Mouse (Mus musculus) heart, postnatal 4 days (tissue): ENCODE measurements around the gene Tigd3. TPM values are rescaled to one million over a fixed set of nuclear protein-coding genes. Genes with fewer than 3 reads are reported as not detected.
A peak's percentile ranks its signal among the peaks of the same experiment; 100 is the strongest.

Source experiments
- DNase-seq: peaks from one replicate; pipeline ENCODE4 v3.0.0; 2021
- total RNA-seq, 2 experiments: library from RNA; stranded (reverse); gene quantifications; 2 replicates each; pipeline ENCODE4 v1.2.3; 2021

Tigd3 gene
- total RNA-seq, 2 experiments from 2014 or later, result 2.0 TPM

DNA sequence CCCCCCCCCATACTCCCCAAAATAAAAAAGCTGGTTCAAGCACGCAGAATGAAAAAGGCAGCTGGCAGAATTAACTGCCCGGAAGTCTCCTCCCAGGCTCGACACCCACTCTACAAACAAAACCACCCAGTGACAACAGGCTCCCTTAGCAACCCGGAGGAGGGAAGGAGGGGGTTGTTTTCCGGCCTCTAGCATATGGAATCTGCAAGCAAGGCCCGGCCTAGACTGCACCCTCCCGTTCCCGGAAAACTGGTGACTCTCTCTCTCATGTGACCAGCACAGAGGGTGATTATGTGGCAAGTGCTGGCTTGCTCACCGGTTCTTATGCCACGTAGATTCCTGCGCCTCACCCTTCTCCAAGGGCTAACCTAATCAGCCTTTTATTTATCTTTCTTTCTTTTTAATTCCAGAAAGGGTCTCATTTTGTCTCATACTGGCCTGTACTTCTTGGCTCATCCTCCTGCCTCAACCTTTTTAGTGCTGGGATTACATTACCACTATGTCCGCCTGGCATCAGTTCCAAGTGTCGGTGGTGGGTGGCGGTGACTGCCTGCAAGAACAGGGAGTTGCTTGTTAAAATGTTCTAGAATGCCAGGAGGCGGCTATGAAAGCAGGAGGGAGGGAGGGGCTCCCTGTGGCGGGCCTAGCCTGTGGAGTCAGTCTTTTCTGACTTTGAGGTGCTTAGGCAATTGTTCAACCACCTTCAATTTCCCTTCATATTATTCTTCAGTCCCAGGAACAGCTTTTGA is 47.2 kb downstream of the Tigd3 start:
- peak; percentile 90 for DNase-seq

DNA sequence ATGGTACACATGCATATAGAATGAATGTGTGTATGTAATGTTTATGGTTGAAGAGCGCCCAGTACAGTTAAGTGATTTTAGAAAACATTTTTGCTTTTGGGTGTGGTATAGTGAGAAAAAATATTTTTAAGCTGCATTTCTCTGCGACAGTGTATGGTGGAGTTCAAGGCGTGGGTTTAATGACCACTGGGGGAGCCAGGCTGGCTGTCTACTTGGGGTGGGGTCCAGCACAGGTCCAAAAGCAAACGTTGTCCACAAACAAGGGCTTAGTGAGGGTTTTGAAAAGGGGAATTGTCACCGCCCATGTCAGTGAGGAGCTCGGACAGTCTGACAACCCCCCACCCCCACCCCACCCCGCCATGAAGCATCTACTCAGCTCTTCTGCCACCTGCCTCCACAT is 47.8 kb downstream of the Tigd3 start:
- DNase-seq, result peak; percentile 52

DNA sequence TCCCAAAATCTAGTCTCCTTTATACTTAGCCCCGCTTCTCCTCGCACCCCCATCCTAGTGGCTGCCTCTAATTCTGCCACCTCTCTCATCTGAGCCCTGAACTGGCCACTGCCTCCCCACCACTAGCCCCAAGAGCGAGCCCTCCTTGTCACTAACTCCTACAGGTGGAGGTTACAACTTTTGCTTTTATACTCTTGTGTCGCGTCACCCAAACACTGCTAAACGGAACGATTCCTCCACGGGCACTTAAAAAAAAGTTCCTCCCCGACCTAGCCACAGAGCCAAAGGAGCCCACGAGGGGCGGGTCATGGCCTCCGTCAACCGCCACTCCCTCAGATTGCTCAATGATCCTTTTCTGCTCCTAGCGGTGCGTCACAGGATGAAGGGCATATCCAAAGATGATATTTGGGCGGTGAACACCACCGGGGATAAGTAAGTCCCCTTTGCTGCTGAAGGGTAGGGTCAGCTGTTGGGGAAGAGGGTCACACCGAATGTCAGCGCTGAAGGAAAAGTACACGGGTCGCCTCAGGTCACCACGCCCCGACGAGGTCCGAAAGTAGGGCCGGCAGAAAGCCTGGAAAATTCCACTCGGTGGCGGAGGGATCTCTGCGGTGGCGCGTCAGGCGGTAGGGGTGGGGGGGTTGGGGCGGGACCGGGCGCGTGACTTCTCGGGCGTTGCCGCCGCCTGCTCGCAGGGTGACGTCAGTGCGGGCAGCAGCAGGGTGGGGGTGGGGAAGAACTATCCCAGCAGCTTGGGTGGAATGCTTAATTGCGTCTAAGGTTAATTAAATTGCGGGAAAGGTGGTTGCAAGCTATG is 48.4 kb downstream of the Tigd3 start:
- peak; percentile 98 for DNase-seq

GRCm38 (mm10) chr19:5844831-5845318 is 49.1 kb downstream of the Tigd3 start:
- DNase-seq, result peak; percentile 43

GRCm38 (mm10) chr19:5843781-5844691 is 49.9 kb downstream of the Tigd3 start:
- DNase-seq, result peak; percentile 51

DNA sequence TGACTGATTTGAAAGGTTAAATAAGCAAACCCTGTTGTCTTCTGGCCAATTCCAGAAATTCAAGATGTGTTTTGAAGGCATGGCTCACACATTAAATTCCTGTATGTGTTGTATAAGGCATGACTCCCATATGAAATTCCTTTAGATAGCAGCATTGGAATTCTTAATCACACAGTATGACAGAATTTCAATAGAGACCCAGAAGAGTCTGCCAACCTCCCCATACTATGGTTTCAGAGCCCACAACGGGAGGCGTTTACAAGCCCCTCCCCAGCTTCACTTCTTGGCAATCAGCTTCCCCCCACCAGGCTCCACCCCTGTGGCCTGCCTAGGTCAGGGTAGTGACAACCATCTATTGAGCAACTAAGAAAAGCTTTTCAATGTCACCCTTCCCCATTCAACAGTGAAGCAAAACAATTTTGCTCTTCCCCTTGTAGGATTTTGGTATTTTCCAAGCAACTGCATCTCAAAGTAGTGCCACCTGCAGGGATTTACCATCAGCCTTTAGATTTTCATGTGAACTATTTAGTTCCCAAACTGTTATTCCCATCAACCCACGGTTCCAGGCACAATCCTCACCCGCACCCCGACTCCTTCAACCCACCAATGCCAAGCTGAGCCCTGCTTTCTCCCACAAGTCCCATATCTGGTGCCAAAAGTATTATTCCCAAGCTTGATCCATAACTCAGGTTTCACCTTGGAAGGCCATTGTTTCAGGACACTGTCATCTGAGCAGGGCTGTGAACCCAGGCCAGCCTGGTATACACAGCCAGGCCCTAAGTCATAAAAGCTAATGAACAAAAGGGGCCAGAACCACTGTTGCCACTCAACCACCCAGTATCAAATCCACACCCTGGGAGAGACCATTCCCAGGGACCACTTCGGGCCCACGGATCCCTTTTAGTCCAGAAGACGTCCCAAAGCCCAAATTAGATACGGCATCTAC is 50.9 kb downstream of the Tigd3 start:
- DNase-seq, result peak; percentile 51

- DNase-seq, result no peak
Measured at GRCm38 (mm10) chr19:5841999-5842784, 51.8 kb downstream of the Tigd3 start.

DNA sequence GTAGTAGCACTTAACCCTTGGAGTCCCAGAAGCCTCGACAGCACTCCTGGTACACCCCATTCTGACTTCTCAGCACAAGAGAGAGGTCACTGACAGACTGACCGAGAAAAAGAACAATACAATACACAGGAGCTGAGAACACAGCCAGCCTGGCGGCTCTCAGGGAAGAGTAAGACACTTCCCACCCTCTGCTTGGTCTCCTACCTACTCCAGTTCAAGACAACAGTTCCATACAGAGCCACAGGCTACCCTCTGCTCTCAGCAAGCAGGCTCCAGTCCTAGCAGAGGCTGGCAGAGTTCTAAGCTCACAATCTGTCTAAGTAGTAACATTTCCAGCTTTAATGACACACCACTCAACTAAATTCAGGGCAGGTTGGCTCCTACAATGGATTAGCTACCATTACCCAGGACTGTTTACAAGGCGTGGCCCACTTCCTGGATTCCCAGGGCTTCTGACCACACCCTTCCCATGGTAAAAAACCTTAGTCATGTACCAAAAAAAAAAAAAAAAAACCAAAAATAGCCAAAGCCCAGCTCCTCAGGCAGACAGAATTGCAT is 52.5 kb downstream of the Tigd3 start:
- DNase-seq, result no peak

Other genes starting within 250 kb of the Tigd3 start
- 10 to 100 TPM; 40.2 to 42.2 TPM for gene Sipa1, start 230.4 kb downstream of the Tigd3 start, total RNA-seq
- gene Map3k11, start 205.4 kb downstream of the Tigd3 start, total RNA-seq, result 10 to 100 TPM; 39.8 to 40.0 TPM
- 10 to 100 TPM; 42.5 to 42.7 TPM for gene Pcnx3, start 205.2 kb downstream of the Tigd3 start, total RNA-seq
- not detected for gene Kcnk7, start 189.8 kb downstream of the Tigd3 start, total RNA-seq
- gene Ehbp1l1, start 167.8 kb downstream of the Tigd3 start, total RNA-seq, result 100 to 1,000 TPM; 179 to 191 TPM
- 10 to 100 TPM; 48.3 to 49.0 TPM for gene Fam89b, start 164.5 kb downstream of the Tigd3 start, total RNA-seq
- 10 to 100 TPM; 78.7 to 79.6 TPM for gene Ltbp3, start 153.2 kb downstream of the Tigd3 start, total RNA-seq
- 10 to 100 TPM; 60.6 to 69.0 TPM for gene Scyl1, start 122.7 kb downstream of the Tigd3 start, total RNA-seq
- 10 to 100 TPM; 18.6 to 20.9 TPM for gene Frmd8, start 18.9 kb downstream of the Tigd3 start, total RNA-seq
- gene Slc25a45, start 16.3 kb downstream of the Tigd3 start, total RNA-seq, result 1 to 10 TPM; 5.4 to 6.2 TPM
- gene Dpf2, start 18.9 kb upstream of the Tigd3 start, total RNA-seq, result 100 to 1,000 TPM; 111 to 119 TPM
- gene Cdc42ep2, start 30.7 kb upstream of the Tigd3 start, total RNA-seq, result 10 to 100 TPM; 14.2 to 14.7 TPM
- 10 to 100 TPM; 32.9 to 37.1 TPM for gene Pola2, start 70.1 kb upstream of the Tigd3 start, total RNA-seq
- not detected for gene Slc22a20, start 92.0 kb upstream of the Tigd3 start, total RNA-seq
- gene Capn1, start 121.7 kb upstream of the Tigd3 start, total RNA-seq, result 10 to 100 TPM; 27.4 to 29.1 TPM
- gene Syvn1, start 152.4 kb upstream of the Tigd3 start, total RNA-seq, result 10 to 100 TPM; 16.2 to 16.4 TPM
- 10 to 100 TPM; 37.8 to 41.7 TPM for gene Mrpl49, start 163.6 kb upstream of the Tigd3 start, total RNA-seq
- 100 to 1,000 TPM; 802 to 870 TPM for gene Fau, start 163.7 kb upstream of the Tigd3 start, total RNA-seq
- 10 to 100 TPM; 16.2 to 16.7 TPM for gene Znhit2, start 167.0 kb upstream of the Tigd3 start, total RNA-seq
- 1 to 10 TPM; 5.0 to 5.9 TPM for gene Tm7sf2, start 174.2 kb upstream of the Tigd3 start, total RNA-seq
- gene Vps51, start 183.1 kb upstream of the Tigd3 start, total RNA-seq, result 10 to 100 TPM; 38.0 to 40.0 TPM
- gene Tmem262, start 185.9 kb upstream of the Tigd3 start, total RNA-seq, result not detected
- gene Gm28374, start 188.1 kb upstream of the Tigd3 start, total RNA-seq, result under 1 TPM in 1 of 2 experiments, not detected in 1; 0.41 TPM
- gene Zfpl1, start 190.8 kb upstream of the Tigd3 start, total RNA-seq, result 10 to 100 TPM; 25.8 to 28.3 TPM
- 10 to 100 TPM; 12.8 to 14.8 TPM for gene Cdca5, start 190.8 kb upstream of the Tigd3 start, total RNA-seq
- gene AC131692.1, start 200.3 kb upstream of the Tigd3 start, total RNA-seq, result under 1 TPM; 0.60 to 0.68 TPM
- under 1 TPM; 0.50 to 0.52 TPM for gene Naaladl1, start 211.6 kb upstream of the Tigd3 start, total RNA-seq
- gene Sac3d1, start 224.5 kb upstream of the Tigd3 start, total RNA-seq, result 10 to 100 TPM; 17.4 to 17.6 TPM
- gene Snx15, start 234.2 kb upstream of the Tigd3 start, total RNA-seq, result 10 to 100 TPM; 13.4 to 13.7 TPM
- under 1 TPM; 0.21 to 0.38 TPM for gene Batf2, start 246.8 kb upstream of the Tigd3 start, total RNA-seq
- 10 to 100 TPM; 62.3 to 62.8 TPM for gene Arl2, start 247.4 kb upstream of the Tigd3 start, total RNA-seq